Comparison of ENCODE assay signal across 8 mouse cellular contexts in genomic region chr19:5871273-5871672, GRCm38 (mm10). TPM values are rescaled to one million over a fixed set of nuclear protein-coding genes. Genes with fewer than 3 reads are reported as not detected.
DNase-seq lines count a peak whose midpoint lies in the region; ATAC-seq and TF ChIP-seq lines count a peak whose summit lies in the region.

No protein-coding gene starts in this region.

- peak; percentile 65 for DNase-seq in ES-CJ7 (ENCODE audit: low read depth, low spot score)
- DNase-seq in embryo, embryonic 10.5 days (ENCODE audit: low spot score): peak; percentile 77
- peak; percentile 60 for DNase-seq in hindbrain, embryonic 11.5 days (ENCODE audit: low spot score)
- no peak for DNase-seq in liver, postnatal 0 days
- DNase-seq in retina, embryonic 14.5 days (ENCODE audit: low spot score): peak; percentile 70
- DNase-seq in layer of hippocampus, adult 9-10 months (ENCODE audit: low spot score): no peak
- no peak for DNase-seq in cerebellum, postnatal 25 days
- DNase-seq in urinary bladder, postnatal 36 days (ENCODE audit: low spot score in 2 of 2): no peak

- no peaks in the 10 kb centered on the region for H3K27me3 ChIP-seq in hindbrain, embryonic 11.5 days (ENCODE audit: control insufficient read depth, insufficient read depth, low read length)
- H3K27me3 ChIP-seq in liver, postnatal 0 days (ENCODE audit: insufficient read depth, low read length): no peaks in the 10 kb centered on the region

- TF ChIP-seq CTCF in liver, postnatal 0 days (IDR thresholded peaks at IDR 0.05; ENCODE audit: low read depth): no peak

- WGBS in hindbrain, embryonic 11.5 days: 2% methylated on average over 7 of the region's 7 CpGs
- 24% methylated on average over 7 of the region's 7 CpGs for WGBS in liver, postnatal 0 days (ENCODE audit: insufficient replicate concordance)

- peaks cover 4% of the 10 kb centered on the region; the same call in 1 of the 2 replicates for H3K4me1 ChIP-seq in hindbrain, embryonic 11.5 days (replicated peaks; ENCODE audit: control insufficient read depth, insufficient read depth, low read length)
- H3K4me1 ChIP-seq in liver, postnatal 0 days (ENCODE audit: insufficient read depth): peaks cover 41% of the 10 kb centered on the region

- H3K9ac ChIP-seq in hindbrain, embryonic 11.5 days (ENCODE audit: low read depth, low read length): peak overlapping the region; percentile 37
- peak overlapping the region; percentile 16 for H3K9ac ChIP-seq in liver, postnatal 0 days (replicated peaks)

- ATAC-seq in hindbrain, embryonic 11.5 days (ENCODE audit: low FRiP score): peak; percentile 57
- ATAC-seq in liver, postnatal 0 days: peak; percentile 36

- peak overlapping the region; percentile 62 for H3K27ac ChIP-seq in hindbrain, embryonic 11.5 days (ENCODE audit: low read depth, low read length)
- H3K27ac ChIP-seq in liver, postnatal 0 days (ENCODE audit: low read depth): peak overlapping the region; percentile 66

- TF ChIP-seq EP300 in liver, postnatal 0 days (IDR thresholded peaks at IDR 0.05; ENCODE audit: low read depth): no peak

- no peaks in the 10 kb centered on the region for H3K36me3 ChIP-seq in hindbrain, embryonic 11.5 days (ENCODE audit: control insufficient read depth, insufficient read depth, low read length)
- peaks cover 41% of the 10 kb centered on the region for H3K36me3 ChIP-seq in liver, postnatal 0 days (replicated peaks; ENCODE audit: insufficient read depth, low read length)

- no peaks in the 10 kb centered on the region for H3K9me3 ChIP-seq in hindbrain, embryonic 11.5 days (ENCODE audit: control insufficient read depth, low read length)
- no peaks in the 10 kb centered on the region for H3K9me3 ChIP-seq in liver, postnatal 0 days (ENCODE audit: low read length)

- H3K4me2 ChIP-seq in hindbrain, embryonic 11.5 days (replicated peaks; ENCODE audit: low read depth, low read length): 0 out of 2 replicates have a peak overlapping the region, but pooled peaks have one; percentile 7
- peak overlapping the region; percentile 38 for H3K4me2 ChIP-seq in liver, postnatal 0 days (ENCODE audit: low read depth, low read length)

- no peak overlapping the region for H3K4me3 ChIP-seq in hindbrain, embryonic 11.5 days (ENCODE audit: low read depth, low read length)
- no peak overlapping the region for H3K4me3 ChIP-seq in liver, postnatal 0 days (ENCODE audit: low read depth, low read length)

RNA-seq across cellular contexts. Expression of gene Frmd8, which starts 3.8 kb away (rescaled TPM):
- polyA plus RNA-seq in hindbrain, embryonic 11.5 days (2014; fragmentation: Nextera tagmentation; extraction: Ambion mirVana): 14.9 and 15.8 TPM in 2 replicates
- polyA plus RNA-seq in liver, postnatal 0 days (2015; fragmentation: Nextera tagmentation; extraction: Ambion mirVana): 8.5 and 9.0 TPM in 2 replicates

RNA-seq across cellular contexts. Expression of gene Slc25a45, which starts 6.3 kb away (rescaled TPM):
- polyA plus RNA-seq in hindbrain, embryonic 11.5 days (2014; fragmentation: Nextera tagmentation; extraction: Ambion mirVana): 1.0 and 1.1 TPM in 2 replicates
- polyA plus RNA-seq in liver, postnatal 0 days (2015; fragmentation: Nextera tagmentation; extraction: Ambion mirVana): 8.4 and 9.1 TPM in 2 replicates

RNA-seq across cellular contexts. Expression of gene Tigd3, which starts 22.7 kb away (rescaled TPM):
- polyA plus RNA-seq in hindbrain, embryonic 11.5 days (2014; fragmentation: Nextera tagmentation; extraction: Ambion mirVana): 7.0 and 7.5 TPM in 2 replicates
- 1.5 and 1.7 TPM in 2 replicates for polyA plus RNA-seq in liver, postnatal 0 days (2015; fragmentation: Nextera tagmentation; extraction: Ambion mirVana)

RNA-seq across cellular contexts. Expression of gene Dpf2, which starts 41.5 kb away (rescaled TPM):
- polyA plus RNA-seq in hindbrain, embryonic 11.5 days (2014; fragmentation: Nextera tagmentation; extraction: Ambion mirVana): 154 and 171 TPM in 2 replicates
- polyA plus RNA-seq in liver, postnatal 0 days (2015; fragmentation: Nextera tagmentation; extraction: Ambion mirVana): 28.1 and 32.6 TPM in 2 replicates

RNA-seq across cellular contexts. Expression of gene Cdc42ep2, which starts 53.3 kb away (rescaled TPM):
- polyA plus RNA-seq in hindbrain, embryonic 11.5 days (2014; fragmentation: Nextera tagmentation; extraction: Ambion mirVana): 3.4 TPM in 2 replicates
- polyA plus RNA-seq in liver, postnatal 0 days (2015; fragmentation: Nextera tagmentation; extraction: Ambion mirVana): 3.0 TPM in 2 replicates

Comparison
In these comparisons a context has a peak if more than half of its experiments do, and no peak if none do; other contexts are left out.
1. DNase-seq: peak in ES-CJ7 (single experiment), embryo, embryonic 10.5 days (single experiment), hindbrain, embryonic 11.5 days (single experiment) and retina, embryonic 14.5 days (single experiment); none in liver, postnatal 0 days (single experiment), layer of hippocampus, adult 9-10 months (single experiment), cerebellum, postnatal 25 days (0 of 2) and urinary bladder, postnatal 36 days (0 of 2).